Mouse (Mus musculus): ENCODE measurements around the gene Tectb. TPM values are rescaled to one million over a fixed set of nuclear protein-coding genes. Genes with fewer than 3 reads are reported as not detected.

Tectb gene
- polyA plus RNA-seq, 1 experiment from 2014 or later: not detected

GRCm38 (mm10) chr19:55239766-55240426 lies 59.4 kb downstream of the Tectb start:
- no peak overlapping the region for H3K9ac ChIP-seq
- no peak overlapping the region for H3K4me2 ChIP-seq (replicated peaks)
- H3K36me3 ChIP-seq: no peaks in the 10 kb centered on the region
- 69% methylated on average over 6 of the region's 6 CpGs for WGBS
- no peaks in the 10 kb centered on the region for H3K9me3 ChIP-seq
- ATAC-seq (ENCODE audit: low FRiP score, low read depth): no peak
- H3K4me1 ChIP-seq: no peaks in the 10 kb centered on the region
- H3K4me3 ChIP-seq: no peak overlapping the region
- H3K27me3 ChIP-seq (replicated peaks): no peaks in the 10 kb centered on the region
- no peak overlapping the region for H3K27ac ChIP-seq

- Histone ChIP-seq H3K9ac (no peak within 1 kb of the TSS), H3K36me3 (no peaks in the 10 kb centered on the region), H3K4me3 (no peak within 1 kb of the TSS), H3K4me1 (no peaks in the 10 kb centered on the region), H3K27me3 (replicated peaks) (no peaks in the 10 kb centered on the region), H3K27ac (no peak within 1 kb of the TSS), H3K9me3 (no peaks in the 10 kb centered on the region), H3K4me2 (replicated peaks) (no peak within 1 kb of the TSS)
- no peak for ATAC-seq (ENCODE audit: low FRiP score, low read depth)
- 80% methylated on average over 6 of the region's 6 CpGs for WGBS
Measured at GRCm38 (mm10) chr19:55241186-55241645, 60.7 kb downstream of the Tectb start, which contains the start of gene Gucy2g. Gene Gucy2g, minus strand, starts transcription at chr19:55241236.

GRCm38 (mm10) chr19:55244791-55245231 lies 64.3 kb downstream of the Tectb start:
- Histone ChIP-seq H3K36me3 (no peaks in the 10 kb centered on the region), H3K9ac (no peak overlapping the region), H3K4me3 (no peak overlapping the region), H3K27ac (no peak overlapping the region), H3K27me3 (replicated peaks) (no peaks in the 10 kb centered on the region), H3K4me1 (no peaks in the 10 kb centered on the region), H3K9me3 (no peaks in the 10 kb centered on the region), H3K4me2 (replicated peaks) (no peak overlapping the region)
- 12% methylated on average over 7 of the region's 7 CpGs for WGBS
- no peak for ATAC-seq (ENCODE audit: low FRiP score, low read depth)

Small RNAs within 50 kb of the gene (microRNA-seq; reads per million reads assigned to microRNA genes)
- gene Mir6715: not detected

Other genes with a start within 250 kb of the Tectb start
- gene Gpam, start 53.5 kb upstream of the Tectb start, polyA plus RNA-seq (2016; fragmentation: Nextera tagmentation; extraction: Ambion mirVana): 19.6 and 21.0 TPM in 2 replicates
- not detected in 2 replicates for gene Gucy2g, start 60.5 kb downstream of the Tectb start, polyA plus RNA-seq (2016; fragmentation: Nextera tagmentation; extraction: Ambion mirVana)
- 17.4 and 20.3 TPM in 2 replicates for gene Acsl5, start 71.2 kb downstream of the Tectb start, polyA plus RNA-seq (2016; fragmentation: Nextera tagmentation; extraction: Ambion mirVana)
- 90.2 and 92.6 TPM in 2 replicates for gene Zdhhc6, start 135.3 kb downstream of the Tectb start, polyA plus RNA-seq (2016; fragmentation: Nextera tagmentation; extraction: Ambion mirVana)
- 29.4 and 30.1 TPM in 2 replicates for gene Vti1a, start 135.6 kb downstream of the Tectb start, polyA plus RNA-seq (2016; fragmentation: Nextera tagmentation; extraction: Ambion mirVana)

Data from neural tube, embryonic 12.5 days (tissue).